Mouse (Mus musculus) liver, embryonic 14.5 days (tissue): ENCODE measurements around the gene Atxn10. TPM values are rescaled to one million over a fixed set of nuclear protein-coding genes. Genes with fewer than 3 reads are reported as not detected.
"Not testable (repeated sequence)": the region's sequence is repeated elsewhere in the genome, so short reads cannot be mapped to it uniquely, and the experiment has no call there.

Source experiments
- ATAC-seq: fragments of 200-750 bp; cut with Nextera tagmentation; 2 replicates; pipeline ENCODE4 v1.8.0; 2017; ENCODE audit warnings: moderate number of reproducible peaks, mild to moderate bottlenecking, moderate library complexity; ENCODE audit not compliant: insufficient read depth
- DNase-seq, 3 experiments: peaks; one replicate each; pipeline ENCODE4 v3.0.0-alpha.2; 2012 to 2013; ENCODE audit warnings: low read depth in 3 of 3, low spot score in 3 of 3
- H3K27ac ChIP-seq: fragments of 300-500 bp; sonication (generic); 2 replicates; pipeline ENCODE4 v1.5.1; 2014; ENCODE audit warnings: moderate library complexity, mild to moderate bottlenecking, control low read depth, inconsistent platforms
- H3K27me3 ChIP-seq: fragments of 300-500 bp; sonication (generic); 2 replicates; pipeline ENCODE4 v1.6.1; 2014; ENCODE audit warnings: mild to moderate bottlenecking, low read length, moderate library complexity; ENCODE audit not compliant: control insufficient read depth, insufficient read depth
- H3K36me3 ChIP-seq: fragments of 300-500 bp; sonication (generic); replicated peaks from 2 replicates; pipeline ENCODE4 v1.6.1; 2014; ENCODE audit warnings: low read depth; ENCODE audit not compliant: control insufficient read depth, insufficient read depth
- H3K4me1 ChIP-seq, 2 experiments: fragments of 200-500 bp in 1 of 2; fragments of 300-500 bp in 1 of 2; sonication (generic) in 1 of 2; replicated peaks; 2 replicates each; pipeline ENCODE4 v1.6.1; 2012 to 2014; ENCODE audit warnings: antibody characterized with exemption in 1 of 2, inconsistent platforms in 1 of 2, low read length in 1 of 2; ENCODE audit not compliant: control insufficient read depth in 2 of 2, insufficient read depth in 2 of 2
- H3K4me2 ChIP-seq: fragments of 300-500 bp; sonication (generic); 2 replicates; pipeline ENCODE4 v1.6.1; 2014; ENCODE audit warnings: low read depth, mild to moderate bottlenecking, control low read depth, moderate library complexity
- H3K4me3 ChIP-seq, 2 experiments: fragments of 200-500 bp in 1 of 2; fragments of 300-500 bp in 1 of 2; sonication (generic) in 1 of 2; 2 replicates each; pipeline ENCODE4 v1.5.1; 2012 to 2014; ENCODE audit warnings: low read depth in 2 of 2, low read length in 2 of 2, mild to moderate bottlenecking in 2 of 2, control low read depth in 1 of 2, inconsistent platforms in 1 of 2, moderate library complexity in 1 of 2; ENCODE audit not compliant: insufficient read depth in 1 of 2
- H3K9ac ChIP-seq: fragments of 300-500 bp; sonication (generic); replicated peaks from 2 replicates; pipeline ENCODE4 v1.6.1; 2014; ENCODE audit warnings: mild to moderate bottlenecking, control low read depth, moderate library complexity
- H3K9me3 ChIP-seq: fragments of 300-500 bp; sonication (generic); 2 replicates; pipeline ENCODE4 v1.6.1; 2016; ENCODE audit warnings: low read length, mixed read lengths; ENCODE audit not compliant: control insufficient read depth
- CTCF ChIP-seq: IDR thresholded peaks from 2 replicates; pipeline ENCODE4 v1.5.1; 2016; ENCODE audit warnings: antibody characterized with exemption, low read depth, control low read depth
- EP300 ChIP-seq: IDR thresholded peaks from 2 replicates; pipeline ENCODE4 v1.6.1; 2016; ENCODE audit warnings: antibody characterized with exemption, low read depth
- WGBS: fragments of 180-500 bp; shearing (Covaris S2); extraction: QIAGEN DNeasy Blood & Tissue Kit; methylation state at CpG from one replicate; pipeline ENCODE4 v1.1.7; 2014; ENCODE audit not compliant: insufficient replicate concordance; 5-methylcytosine and 5-hydroxymethylcytosine counted together
- polyA plus RNA-seq, 2 experiments: library from polyadenylated mRNA; depleted of rRNA in 1 of 2; stranded (reverse) in 1 of 2; unstranded in 1 of 2; fragments of >200 nt; fragmentation: Nextera tagmentation in 1 of 2; extraction: Ambion mirVana in 1 of 2; gene quantifications; 2 replicates each; pipeline versions ENCODE4 v1.2.1 to v1.2.3; 2012 to 2014

Gene Atxn10
- polyA plus RNA-seq, 2 experiments: 35.0 to 69.1 TPM

GRCm38 (mm10) chr15:85330024-85330423 lies 6.0 kb upstream of the Atxn10 start:
- no peak overlapping the region for H3K9ac ChIP-seq
- no peak overlapping the region for H3K27ac ChIP-seq
- no peaks in the 10 kb centered on the region for H3K9me3 ChIP-seq
- ATAC-seq (peak; percentile 31; the same call in 1 of the 2 replicates), DNase-seq (peak in 1 of 3 experiments; percentile 30)
- TF ChIP-seq CTCF (no peak), EP300 (no peak)
- 66% methylated on average over 6 of the region's 6 CpGs for whole genome bisulfite sequencing
- H3K4me1 ChIP-seq: peaks cover 0 to 7% of the 10 kb centered on the region in 2 experiments; a peak in 2 of 4 replicates
- H3K36me3 ChIP-seq: no peaks in the 10 kb centered on the region
- H3K4me3 ChIP-seq: no peak overlapping the region
- no peak overlapping the region for H3K4me2 ChIP-seq
- H3K27me3 ChIP-seq: no peaks in the 10 kb centered on the region

GRCm38 (mm10) chr15:85333511-85333910 lies 2.5 kb upstream of the Atxn10 start:
- H3K27me3 ChIP-seq, H3K4me2 ChIP-seq, H3K9ac ChIP-seq, H3K36me3 ChIP-seq, H3K4me3 ChIP-seq, H3K4me1 ChIP-seq, H3K27ac ChIP-seq, ATAC-seq, DNase-seq, H3K9me3 ChIP-seq: not testable (repeated sequence)
- 75% methylated on average over 6 of the region's 6 CpGs for WGBS

DNA sequence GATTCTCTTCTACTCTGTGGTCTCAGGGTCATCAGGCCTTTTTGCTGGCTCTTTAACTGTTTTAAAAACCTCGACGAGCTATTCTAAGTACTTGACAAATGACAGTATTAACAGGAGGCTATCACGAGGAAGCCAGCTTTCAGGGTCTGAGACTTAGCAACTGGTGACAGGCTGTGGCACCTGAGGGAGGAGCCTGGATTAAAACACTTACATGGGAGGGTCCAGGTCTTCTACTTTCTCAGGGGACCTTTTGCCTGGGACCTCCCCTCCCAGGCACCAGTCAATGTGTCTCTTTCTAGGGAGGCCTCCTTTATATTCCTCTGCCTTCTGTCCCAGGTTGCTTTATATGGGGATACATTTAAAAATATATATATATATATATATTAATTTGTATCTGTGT lies 1.8 kb upstream of the Atxn10 start:
- Histone ChIP-seq H3K4me1 (peaks cover 0 to 10% of the 10 kb centered on the region in 2 experiments; a peak in 2 of 4 replicates), H3K4me2 (no peak overlapping the region), H3K36me3 (no peaks in the 10 kb centered on the region), H3K27ac (no peak overlapping the region), H3K9me3 (no peaks in the 10 kb centered on the region), H3K27me3 (no peaks in the 10 kb centered on the region), H3K4me3 (no peak overlapping the region), H3K9ac (no peak overlapping the region)
- DNase-seq: no peak
- TF ChIP-seq CTCF (no peak), EP300 (no peak)
- ATAC-seq: no peak
- WGBS: 35% methylated on average over 3 of the region's 3 CpGs

GRCm38 (mm10) chr15:85336301-85336991 lies 401 bp downstream of the Atxn10 start:
- no peak for TF ChIP-seq EP300
- no peak for TF ChIP-seq CTCF
- no peaks in the 10 kb centered on the region for H3K9me3 ChIP-seq
- H3K36me3 ChIP-seq: no peaks in the 10 kb centered on the region
- no peaks in the 10 kb centered on the region for H3K27me3 ChIP-seq
- H3K9ac ChIP-seq: peak overlapping the region; percentile 68
- H3K4me2 ChIP-seq: peak overlapping the region; percentile 86
- peak overlapping the region; percentile 72 to 75 for H3K4me3 ChIP-seq
- peaks cover 0 to 5% of the 10 kb centered on the region in 2 experiments; a peak in 2 of 4 replicates for H3K4me1 ChIP-seq
- ATAC-seq (peak; percentile 77), DNase-seq (peak; percentile 26 to 48 (median 41))
- peak overlapping the region; percentile 3 for H3K27ac ChIP-seq
- WGBS: under 1% methylated on average over 54 of the region's 54 CpGs

- WGBS: 14% methylated on average over 9 of the region's 9 CpGs
- no peak for ATAC-seq
- no peaks in the 10 kb centered on the region for H3K27me3 ChIP-seq
- H3K4me3 ChIP-seq: peak overlapping the region; percentile 72 to 75
- H3K27ac ChIP-seq: no peak overlapping the region
- no peak for DNase-seq
- TF ChIP-seq CTCF (no peak), EP300 (no peak)
- H3K9me3 ChIP-seq: no peaks in the 10 kb centered on the region
- H3K9ac ChIP-seq: peak overlapping the region; percentile 68
- H3K4me2 ChIP-seq: peak overlapping the region; percentile 86
- H3K4me1 ChIP-seq: peaks cover 0 to 7% of the 10 kb centered on the region in 2 experiments; a peak in 3 of 4 replicates
- H3K36me3 ChIP-seq: no peaks in the 10 kb centered on the region
Measured at GRCm38 (mm10) chr15:85337219-85337618, 1.2 kb downstream of the Atxn10 start.
